Mouse (Mus musculus): ENCODE measurements around the gene Kif1b.
"Not testable (repeated sequence)": the region's sequence is repeated elsewhere in the genome, so short reads cannot be mapped to it uniquely, and the experiment has no call there.

Kif1b gene

GRCm38 (mm10) chr4:149270541-149270940 is 37.0 kb downstream of the Kif1b start:
- DNase-seq (ENCODE audit: low spot score in 2 of 2): no peak

DNA sequence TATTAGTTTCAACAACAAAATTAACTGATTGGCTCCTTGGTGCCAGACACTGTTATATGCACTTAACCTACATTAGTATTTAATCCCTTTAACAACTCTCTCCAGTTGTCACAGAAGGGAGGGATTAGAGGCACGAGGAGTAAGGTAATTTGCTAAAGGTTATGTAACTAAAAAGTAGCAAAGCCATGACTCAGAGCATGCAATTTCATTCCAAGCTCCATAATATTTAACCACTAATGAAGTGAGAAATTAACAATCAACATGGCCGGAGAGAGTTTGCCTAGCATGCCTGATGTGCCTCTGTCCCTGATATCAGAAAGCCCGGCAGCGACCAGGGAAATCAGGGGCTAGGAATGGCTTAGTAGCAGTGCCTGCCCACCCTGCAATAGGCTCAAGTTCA is 38.5 kb downstream of the Kif1b start:
- DNase-seq (ENCODE audit: low spot score in 2 of 2): no peak

- no peak for DNase-seq (ENCODE audit: low spot score in 2 of 2)
Measured at GRCm38 (mm10) chr4:149264895-149265294, 42.6 kb downstream of the Kif1b start.

DNA sequence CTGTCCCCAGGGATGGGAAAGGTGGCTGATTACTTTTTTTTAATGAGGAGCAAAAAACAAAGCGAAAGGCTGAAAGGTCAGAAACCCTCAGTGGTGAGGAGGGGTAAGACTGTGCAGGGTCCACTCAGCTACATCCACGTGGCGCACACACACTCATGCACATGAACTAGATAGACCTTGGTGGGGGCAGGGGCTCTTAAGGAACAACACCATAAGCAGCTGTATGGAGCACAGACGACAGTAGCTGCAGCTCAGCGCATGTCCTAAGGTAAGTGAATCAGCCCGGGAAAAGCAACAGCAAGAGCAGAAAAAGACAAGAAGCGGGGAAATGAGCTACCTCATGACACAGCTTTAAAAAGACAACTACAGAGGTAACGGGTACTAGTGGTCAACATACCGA is 44.3 kb downstream of the Kif1b start:
- DNase-seq (ENCODE audit: low spot score in 2 of 2): no peak

GRCm38 (mm10) chr4:149261466-149261865 is 46.0 kb downstream of the Kif1b start:
- DNase-seq (ENCODE audit: low spot score in 2 of 2): no peak

DNA sequence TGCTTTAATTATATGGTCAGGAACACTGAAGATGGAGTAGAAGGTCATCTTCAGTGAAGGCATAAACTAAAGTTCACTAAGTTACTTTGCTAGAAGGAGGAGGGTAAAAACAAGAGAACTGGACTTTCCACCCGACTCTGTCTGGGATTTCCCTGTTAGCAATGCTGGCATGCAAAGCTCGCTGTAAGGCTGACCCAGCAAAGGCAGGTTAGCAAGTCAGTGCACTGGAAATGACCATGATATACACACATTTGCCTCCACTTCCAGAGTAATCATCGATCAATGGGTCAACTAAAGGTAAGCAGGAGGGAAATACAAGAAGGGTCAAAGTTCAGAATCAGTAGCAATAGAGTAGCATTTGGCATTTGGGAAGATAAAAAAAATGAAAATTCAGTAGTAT is 46.6 kb downstream of the Kif1b start:
- DNase-seq (ENCODE audit: low spot score in 2 of 2): no peak

DNA sequence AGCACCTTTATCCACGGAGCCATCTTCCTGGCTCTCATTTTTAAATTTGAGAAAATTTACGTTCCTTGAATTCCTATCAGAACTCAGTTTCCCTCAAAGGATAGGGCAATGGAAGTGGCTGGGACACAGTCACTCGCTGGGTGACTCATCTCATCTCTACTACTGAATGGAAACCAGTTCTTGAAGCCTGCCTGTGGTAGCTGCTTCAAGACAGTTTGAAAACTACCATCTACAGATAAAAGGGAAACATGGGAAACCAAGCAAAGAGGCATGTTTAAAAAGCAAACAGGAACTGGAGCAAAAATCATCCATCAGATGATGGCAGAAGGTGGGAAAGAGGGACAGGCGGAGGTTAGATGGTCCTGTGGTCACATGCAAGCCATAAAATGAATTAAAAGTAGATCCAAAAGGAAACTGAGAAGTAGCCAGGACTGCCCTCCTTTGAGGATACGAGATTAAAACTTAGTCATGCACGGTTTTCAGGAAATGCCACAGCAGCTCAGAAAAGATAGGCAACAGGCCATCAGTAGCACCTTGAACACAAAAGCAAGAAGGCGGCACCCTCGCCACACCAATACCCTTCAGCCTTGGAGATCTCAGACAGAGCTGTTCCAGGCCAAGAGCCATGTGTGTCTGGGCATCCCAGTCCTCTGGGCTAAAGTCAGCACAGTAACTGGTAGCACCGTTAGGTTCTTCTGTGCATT is 48.0 kb downstream of the Kif1b start:
- no peak for DNase-seq (ENCODE audit: low spot score in 2 of 2)

- no peak for DNase-seq (ENCODE audit: low spot score in 2 of 2)
Measured at GRCm38 (mm10) chr4:149258926-149259325, 48.6 kb downstream of the Kif1b start.

DNA sequence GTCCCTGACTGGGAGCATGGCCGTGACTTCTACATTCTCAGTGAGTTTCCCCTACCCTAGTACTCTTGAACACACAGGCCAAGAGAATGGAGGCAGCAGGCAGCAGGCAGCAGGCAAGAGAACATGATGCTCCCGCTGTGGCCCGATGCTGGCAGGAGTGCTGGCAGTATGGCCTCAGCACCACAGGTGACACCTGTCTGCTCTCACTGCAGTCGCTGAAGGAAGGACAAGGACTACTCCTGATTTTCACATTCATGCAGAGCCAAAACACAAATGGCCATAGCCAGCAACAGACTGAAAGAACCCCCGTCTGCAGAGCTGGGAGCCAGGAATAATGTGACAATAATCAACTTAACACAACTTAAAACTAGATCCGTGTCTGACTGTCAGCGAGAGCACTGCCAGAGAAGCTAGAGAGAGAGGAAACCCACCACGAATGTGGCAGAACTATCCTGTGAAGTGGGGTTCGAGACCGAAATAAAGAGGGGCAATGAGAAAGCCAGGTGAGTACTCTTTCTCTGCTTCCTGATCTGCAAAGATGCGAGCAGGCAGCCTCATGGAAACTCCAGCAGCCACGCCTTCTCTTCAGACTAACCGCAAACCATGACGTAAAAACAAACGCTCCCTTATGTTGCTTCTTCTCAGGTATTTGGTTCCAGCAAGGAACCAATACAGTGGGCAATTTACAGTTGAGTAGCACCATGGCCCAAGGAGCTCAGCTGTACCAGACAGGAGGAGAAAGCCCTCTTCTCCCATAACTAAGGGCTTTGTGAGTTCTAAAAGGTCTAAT is 50.8 kb downstream of the Kif1b start:
- DNase-seq (ENCODE audit: low spot score in 2 of 2): no peak

- DNase-seq (ENCODE audit: low spot score in 2 of 2): no peak
Measured at GRCm38 (mm10) chr4:149255277-149256270, 51.9 kb downstream of the Kif1b start.

DNA sequence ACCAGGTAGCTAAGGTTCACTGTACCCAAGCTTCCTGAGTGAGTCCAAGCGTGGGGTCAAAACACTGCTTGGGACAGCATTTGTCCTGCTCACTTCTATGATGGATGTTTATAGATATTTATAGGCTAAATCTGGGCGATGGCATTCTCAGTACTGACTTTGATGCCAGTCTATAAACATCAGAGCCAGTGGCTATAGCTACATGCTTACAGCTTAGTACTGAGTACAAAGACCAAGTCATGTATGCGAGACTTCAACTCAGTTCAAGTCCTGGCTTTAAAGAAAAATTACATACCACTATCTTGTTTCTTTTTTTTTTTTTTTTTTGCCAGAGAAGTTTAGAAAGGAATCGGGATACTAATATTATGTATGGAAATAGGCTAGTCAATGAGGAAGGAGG is 52.7 kb downstream of the Kif1b start:
- no peak for DNase-seq (ENCODE audit: low spot score in 2 of 2)

- DNase-seq (ENCODE audit: low spot score in 2 of 2): no peak
Measured at GRCm38 (mm10) chr4:149249311-149249710, 58.2 kb downstream of the Kif1b start.

DNA sequence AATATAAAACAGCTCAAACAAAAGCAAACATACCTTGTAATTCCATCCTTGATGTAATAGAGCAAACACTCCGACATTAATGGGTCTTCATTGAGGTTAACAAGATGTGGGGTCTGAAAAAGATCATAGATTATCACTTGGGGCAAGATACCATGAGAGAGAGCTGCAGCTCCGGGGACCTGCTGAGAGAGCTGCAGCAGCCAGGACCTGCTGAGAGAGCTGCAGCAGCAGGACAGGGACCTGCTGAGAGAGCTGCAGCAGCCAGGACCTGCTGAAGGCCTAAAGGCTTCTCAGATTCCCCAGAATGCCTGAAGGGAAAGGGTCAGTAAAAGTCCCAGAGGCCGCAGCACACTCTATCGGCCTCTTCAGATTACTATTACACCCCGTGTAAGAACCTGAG is 59.7 kb downstream of the Kif1b start:
- DNase-seq (ENCODE audit: low spot score in 2 of 2): no peak

- no peak for DNase-seq (ENCODE audit: low spot score in 2 of 2)
Measured at GRCm38 (mm10) chr4:149247156-149247633, 60.3 kb downstream of the Kif1b start.

- DNase-seq (ENCODE audit: low spot score in 2 of 2): no peak
Measured at GRCm38 (mm10) chr4:149246578-149247155, 60.8 kb downstream of the Kif1b start.

DNA sequence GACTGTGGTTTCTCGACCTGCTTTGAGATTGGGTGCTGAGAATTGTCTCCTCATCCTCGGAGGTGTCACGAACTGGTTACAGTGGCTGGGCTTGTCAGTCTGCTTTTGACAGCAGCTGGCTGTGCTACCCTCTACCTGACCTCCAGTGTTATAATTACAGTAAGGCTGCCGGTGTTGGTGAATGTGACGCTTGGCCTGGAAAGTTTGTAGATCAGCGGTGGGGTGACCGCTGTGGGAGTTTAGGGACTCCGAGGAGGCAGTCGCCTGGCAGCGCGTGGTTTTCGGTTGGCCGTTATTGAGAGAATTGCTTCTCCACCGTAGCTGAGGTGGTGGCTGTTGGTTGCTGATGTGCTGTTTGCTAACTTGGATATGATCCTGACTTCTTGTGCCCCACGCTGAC is 70.5 kb downstream of the Kif1b start:
- no peak for DNase-seq (ENCODE audit: low spot score in 2 of 2)

- no peak for DNase-seq (ENCODE audit: low spot score in 2 of 2)
Measured at GRCm38 (mm10) chr4:149233938-149234337, 73.6 kb downstream of the Kif1b start.

DNA sequence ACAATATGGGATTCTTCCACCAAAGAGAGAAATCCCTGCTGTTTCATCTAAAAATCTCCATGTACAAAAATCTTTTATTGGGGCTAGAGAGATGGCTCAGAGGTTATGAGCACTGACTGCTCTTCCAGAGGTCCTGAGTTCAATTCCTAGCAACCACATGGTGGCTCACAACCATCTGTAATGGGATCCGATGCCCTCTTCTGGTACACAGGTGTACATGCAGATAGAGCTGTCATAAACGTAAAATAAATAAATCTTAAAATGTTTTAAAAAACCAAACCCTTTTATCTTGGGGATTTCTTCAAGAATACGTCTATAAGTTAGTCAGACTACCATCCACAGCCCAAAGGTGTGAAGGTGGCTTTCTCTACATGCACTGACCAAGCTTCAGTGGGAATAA is 78.8 kb downstream of the Kif1b start:
- not testable (repeated sequence) for DNase-seq (ENCODE audit: low spot score in 2 of 2)

GRCm38 (mm10) chr4:149228256-149228655 is 79.2 kb downstream of the Kif1b start:
- no peak for DNase-seq (ENCODE audit: low spot score in 2 of 2)

DNA sequence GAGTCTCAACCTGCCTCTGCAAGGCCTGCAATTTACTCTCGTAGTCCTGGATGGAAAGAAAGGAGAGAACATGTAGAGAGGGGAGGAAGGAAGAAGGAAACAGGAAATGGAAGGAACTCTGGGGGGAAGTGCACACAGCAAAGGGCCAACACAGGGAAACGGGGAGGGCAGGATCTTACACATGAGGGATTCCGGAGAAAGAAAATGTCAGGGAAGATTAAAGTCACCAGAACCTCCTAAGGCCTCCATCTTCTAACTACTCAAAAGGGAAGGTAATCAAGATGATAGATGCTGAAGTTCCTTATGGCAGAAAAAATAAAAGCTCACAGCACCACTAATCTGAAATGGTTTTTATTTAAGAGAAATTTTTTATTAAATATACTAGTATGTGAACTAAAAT is 81.2 kb downstream of the Kif1b start:
- no peak for DNase-seq (ENCODE audit: low spot score in 2 of 2)

DNA sequence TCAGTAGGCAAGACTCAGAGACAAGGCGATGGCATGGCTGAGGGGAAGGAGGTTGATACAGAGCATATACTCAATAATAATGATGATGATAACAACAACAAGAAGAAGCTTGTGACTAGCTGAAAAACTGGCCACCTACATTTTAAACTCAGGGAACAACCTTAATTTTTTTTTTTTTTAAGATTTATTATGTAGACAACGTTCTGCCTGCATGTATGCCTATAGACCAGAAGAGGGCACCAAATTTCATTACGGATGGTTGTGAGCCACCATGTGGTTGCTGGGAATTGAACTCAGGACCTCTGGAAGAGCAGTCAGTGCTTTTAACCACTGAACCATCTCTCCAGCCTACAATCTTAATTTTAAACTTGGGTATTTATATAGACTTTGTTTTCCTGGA is 84.0 kb downstream of the Kif1b start:
- DNase-seq (ENCODE audit: low spot score in 2 of 2): no peak

GRCm38 (mm10) chr4:149220481-149220880 is 87.0 kb downstream of the Kif1b start:
- no peak for DNase-seq (ENCODE audit: low spot score in 2 of 2)

All from spleen, postnatal 36 days (tissue).